Mouse (Mus musculus) heart, adult 2 months (tissue): ENCODE measurements around the gene Siah3. TPM values are rescaled to one million over a fixed set of nuclear protein-coding genes. Genes with fewer than 3 reads are reported as not detected.

ENCODE experiments used
- DNase-seq, 2 experiments: peaks; one replicate each; pipeline ENCODE4 v3.0.0; 2021
- H3K27ac ChIP-seq: fragments of 200-600 bp; 2 replicates; pipeline ENCODE4 v1.8.1; 2022
- H3K27me3 ChIP-seq: fragments of 200-500 bp; 2 replicates; pipeline ENCODE4 v1.6.1; 2012; ENCODE audit warnings: mild to moderate bottlenecking, low read length, inconsistent platforms, mixed read lengths; ENCODE audit not compliant: control insufficient read depth, insufficient read depth
- H3K36me3 ChIP-seq: fragments of 200-500 bp; 2 replicates; pipeline ENCODE4 v1.6.1; 2012; ENCODE audit warnings: low read length, inconsistent platforms; ENCODE audit not compliant: control insufficient read depth, insufficient read depth
- H3K4me1 ChIP-seq: fragments of 200-500 bp; 2 replicates; pipeline ENCODE4 v1.6.1; 2011; ENCODE audit warnings: low read length; ENCODE audit not compliant: control insufficient read depth, insufficient read depth
- H3K4me3 ChIP-seq: fragments of 200-600 bp; 2 replicates; pipeline ENCODE4 v1.8.1; 2022
- H3K79me2 ChIP-seq: fragments of 200-500 bp; replicated peaks from 2 replicates; pipeline ENCODE4 v1.6.1; 2012; ENCODE audit warnings: mild to moderate bottlenecking, inconsistent platforms, low read length, moderate library complexity, mixed read lengths; ENCODE audit not compliant: control insufficient read depth, insufficient read depth
- H3K9ac ChIP-seq: fragments of 200-500 bp; 2 replicates; pipeline ENCODE4 v1.6.1; 2012; ENCODE audit warnings: low read depth, mild to moderate bottlenecking, control low read depth, inconsistent platforms, low read length, mixed read lengths
- CTCF ChIP-seq: fragments of 200-600 bp; IDR thresholded peaks from 2 replicates; pipeline ENCODE4 v1.8.1; 2022; ENCODE audit warnings: antibody characterized with exemption, mild to moderate bottlenecking, moderate library complexity
- EP300 ChIP-seq: fragments of 200-500 bp; IDR thresholded peaks from 2 replicates; pipeline ENCODE4 v1.6.1; 2011; ENCODE audit warnings: low read depth, low read length, control low read depth; ENCODE audit not compliant: insufficient read depth
- POLR2A ChIP-seq: fragments of 200-500 bp; IDR thresholded peaks from 2 replicates; pipeline ENCODE4 v1.6.1; 2011; ENCODE audit warnings: mild to moderate bottlenecking, low read depth, low read length, control low read depth; ENCODE audit not compliant: insufficient read depth
- WGBS: fragments of 180-500 bp; shearing (Covaris S2); methylation state at CpG from one replicate; pipeline ENCODE4 v1.1.7; 2018; 5-methylcytosine and 5-hydroxymethylcytosine counted together
- intact Hi-C: fragments of 180-260 bp; cut with DNase I; formaldehyde crosslinking; loops from one replicate; pipeline ENCODE4 v1.15.1; 2025
- polyA plus RNA-seq: library from polyadenylated mRNA; depleted of rRNA; stranded (reverse); fragments of >200 nt; gene quantifications from 2 replicates; pipeline ENCODE4 v1.2.3, GENCODE M21; 2012
- total RNA-seq, 2 experiments: library from RNA; stranded (reverse); gene quantifications; 2 replicates each; pipeline ENCODE4 v1.2.3; 2021

The Siah3 gene
- total and polyA plus RNA-seq, 3 experiments = 0.02 TPM; not detected in 2

GRCm38 (mm10) chr14:75453906-75454305 lies 1.9 kb upstream of the Siah3 start:
- Histone ChIP-seq H3K79me2 (no peaks in the 10 kb centered on the region), H3K27ac (no peak overlapping the region), H3K9ac (no peak overlapping the region), H3K4me1 (no peaks in the 10 kb centered on the region; the same call in 1 of the 2 replicates), H3K4me3 (no peak overlapping the region), H3K36me3 (no peaks in the 10 kb centered on the region), H3K27me3 (0 out of 2 replicates have a peak, but pooled peaks cover 2% of the 10 kb centered on the region)
- DNase-seq = no peak
- WGBS = 97% methylated on average over 4 of the region's 4 CpGs
- no peak for TF ChIP-seq CTCF
- no peak for TF ChIP-seq POLR2A
- no peak for TF ChIP-seq EP300
- intact Hi-C loops = no loop called here

- TF ChIP-seq EP300 = no peak
- TF ChIP-seq POLR2A = no peak
- Histone ChIP-seq H3K36me3 (no peaks in the 10 kb centered on the region), H3K27ac (no peak overlapping the region), H3K27me3 (0 out of 2 replicates have a peak, but pooled peaks cover 2% of the 10 kb centered on the region), H3K79me2 (no peaks in the 10 kb centered on the region), H3K4me3 (no peak overlapping the region), H3K9ac (no peak overlapping the region), H3K4me1 (no peaks in the 10 kb centered on the region; the same call in 1 of the 2 replicates)
- intact Hi-C loops = no loop called here
- no peak for DNase-seq
- WGBS = 13% methylated on average over 4 of the region's 4 CpGs
These were observed 1.1 kb upstream of the Siah3 start for GRCm38 (mm10) chr14:75454716-75455115.

GRCm38 (mm10) chr14:75455361-75455742 lies 430 bp upstream of the Siah3 start:
- no peak for TF ChIP-seq EP300

GRCm38 (mm10) chr14:75456489-75457220 lies 873 bp downstream of the Siah3 start:
- peak; percentile 24 to 30 for DNase-seq

More at GRCm38 (mm10) chr14:75455361-75455742, 430 bp upstream of the Siah3 start:
- intact Hi-C loops = no loop called here
- no peak for DNase-seq
- Histone ChIP-seq H3K27ac (no peak overlapping the region), H3K36me3 (no peaks in the 10 kb centered on the region), H3K27me3 (0 out of 2 replicates have a peak, but pooled peaks cover 2% of the 10 kb centered on the region), H3K4me3 (no peak overlapping the region), H3K79me2 (no peaks in the 10 kb centered on the region), H3K9ac (no peak overlapping the region), H3K4me1 (no peaks in the 10 kb centered on the region; the same call in 1 of the 2 replicates)
- 25% methylated on average over 3 of the region's 3 CpGs for WGBS

GRCm38 (mm10) chr14:75457221-75457600 lies 1.4 kb downstream of the Siah3 start:
- Histone ChIP-seq H3K27me3 (0 out of 2 replicates have a peak, but pooled peaks cover 2% of the 10 kb centered on the region), H3K9ac (no peak overlapping the region), H3K79me2 (no peaks in the 10 kb centered on the region), H3K36me3 (no peaks in the 10 kb centered on the region), H3K4me3 (no peak overlapping the region), H3K4me1 (no peaks in the 10 kb centered on the region; the same call in 1 of the 2 replicates), H3K27ac (no peak overlapping the region)
- 36% methylated on average over 8 of the region's 8 CpGs for WGBS
- TF ChIP-seq POLR2A (no peak), CTCF (no peak), EP300 (no peak)
- no peak for DNase-seq
- intact Hi-C loops = no loop called here

More at GRCm38 (mm10) chr14:75456489-75457220, 873 bp downstream of the Siah3 start:
- TF ChIP-seq EP300 = no peak
- TF ChIP-seq POLR2A = no peak
- peak; percentile 53 for TF ChIP-seq CTCF
- no peaks in the 10 kb centered on the region for H3K79me2 ChIP-seq
- WGBS = 2% methylated on average over 13 of the region's 13 CpGs
- intact Hi-C loops = no loop called here
- no peaks in the 10 kb centered on the region for H3K36me3 ChIP-seq
- H3K9ac ChIP-seq = 0 out of 2 replicates have a peak overlapping the region, but pooled peaks have one; percentile 11
- no peak overlapping the region for H3K4me3 ChIP-seq
- H3K27ac ChIP-seq = no peak overlapping the region
- no peaks in the 10 kb centered on the region; the same call in 1 of the 2 replicates for H3K4me1 ChIP-seq
- 0 out of 2 replicates have a peak, but pooled peaks cover 2% of the 10 kb centered on the region for H3K27me3 ChIP-seq

GRCm38 (mm10) chr14:75459431-75459830 lies 3.6 kb downstream of the Siah3 start:
- Histone ChIP-seq H3K9ac (no peak overlapping the region), H3K36me3 (no peaks in the 10 kb centered on the region), H3K27me3 (0 out of 2 replicates have a peak, but pooled peaks cover 2% of the 10 kb centered on the region), H3K4me1 (no peaks in the 10 kb centered on the region; the same call in 1 of the 2 replicates), H3K4me3 (no peak overlapping the region), H3K27ac (no peak overlapping the region), H3K79me2 (no peaks in the 10 kb centered on the region)
- intact Hi-C loops = no loop called here
- DNase-seq = no peak
- TF ChIP-seq CTCF (no peak), POLR2A (no peak), EP300 (no peak)
- WGBS = 77% methylated on average over 10 of the region's 10 CpGs
